Comparison of ENCODE assay signal across 8 mouse cellular contexts in genomic region chr11:69417449-69418384, GRCm38 (mm10). TPM values are rescaled to one million over a fixed set of nuclear protein-coding genes. Genes with fewer than 3 reads are reported as not detected.
DNase-seq lines count a peak whose midpoint lies in the region; ATAC-seq lines count a peak whose summit lies in the region.

No protein-coding gene starts in this region.

- peak overlapping the region; percentile 97 for H3K4me2 ChIP-seq in intestine, embryonic 16.5 days (ENCODE audit: low read depth, low read length)

- peak; percentile 96 for DNase-seq in adrenal gland, adult 8-10 months
- DNase-seq in embryo, embryonic 9.5 days (ENCODE audit: extremely low spot score), result peak; percentile 97
- peak; percentile 97 to 98 for DNase-seq in gastrocnemius, postnatal 4 days (ENCODE audit: low spot score in 2 of 2)
- peak; percentile 88 for DNase-seq in left cerebral cortex, postnatal 36 days (ENCODE audit: low spot score in 2 of 2)
- DNase-seq in mesoderm, embryonic 11.5 days (ENCODE audit: low read depth, low spot score), result peak; percentile 96
- peak; percentile 87 for DNase-seq in right cerebral cortex, postnatal 25 days

- H3K27me3 ChIP-seq in intestine, embryonic 16.5 days (replicated peaks; ENCODE audit: control insufficient read depth, insufficient read depth, low read length), result peaks cover 6% of the 10 kb centered on the region; the same call in 1 of the 2 replicates

- WGBS in intestine, embryonic 16.5 days, result 0% methylated on average over 39 of the region's 39 CpGs

- peak; percentile 57 for ATAC-seq in intestine, embryonic 16.5 days
- ATAC-seq in activated CD4-positive, CD25-positive, alpha-beta regulatory T cell, adult 4 months, result no peak

- no peaks in the 10 kb centered on the region for H3K36me3 ChIP-seq in intestine, embryonic 16.5 days (ENCODE audit: control insufficient read depth, insufficient read depth, low read length)

- H3K9me3 ChIP-seq in intestine, embryonic 16.5 days (ENCODE audit: control insufficient read depth, low read length), result no peaks in the 10 kb centered on the region

- H3K9ac ChIP-seq in intestine, embryonic 16.5 days (ENCODE audit: low read depth, low read length), result peak overlapping the region; percentile 75

- peak overlapping the region; percentile 98 for H3K27ac ChIP-seq in intestine, embryonic 16.5 days (ENCODE audit: low read length)

- H3K4me1 ChIP-seq in intestine, embryonic 16.5 days (ENCODE audit: control insufficient read depth, insufficient read depth, low read length), result peaks cover 46% of the 10 kb centered on the region

- H3K4me3 ChIP-seq in intestine, embryonic 16.5 days (ENCODE audit: low read length), result peak overlapping the region; percentile 65

- intact Hi-C loops in left cerebral cortex, postnatal 36 days (cut with DNase I), result loop anchor here (1.0 to 10.0 kb wide), 2 partner anchors 7 to 323 kb away; partner anchors contain the start of gene Per1

RNA-seq across cellular contexts. Expression of gene Kdm6b, which starts 4.2 kb away (rescaled TPM):
- total RNA-seq in adrenal gland, adult 8-10 months (2022), result 10 to 100 TPM; 20.4 to 44.2 (median 35.1) TPM
- 10 to 100 TPM; 51.2 to 59.4 TPM for total RNA-seq in gastrocnemius, postnatal 4 days (2021)
- polyA plus RNA-seq in intestine, embryonic 16.5 days (2015; fragmentation: Nextera tagmentation; extraction: Ambion mirVana), result 17.6 and 18.8 TPM in 2 replicates
- 10 to 100 TPM; 19.9 to 23.9 TPM for total RNA-seq in left cerebral cortex, postnatal 36 days (2021)
- 10 to 100 TPM; 23.6 to 28.3 TPM for polyA plus RNA-seq in activated CD4-positive, CD25-positive, alpha-beta regulatory T cell, adult 4 months (2017; shearing (Covaris generic))

RNA-seq across cellular contexts. Expression of gene Tmem88, which starts 19.7 kb away (rescaled TPM):
- total RNA-seq in adrenal gland, adult 8-10 months (2022), result 10 to 100 TPM in 2 of 4 experiments, 1 to 10 TPM in 2; 6.3 to 16.0 (median 10.4) TPM
- 10 to 100 TPM; 16.9 to 17.4 TPM for total RNA-seq in gastrocnemius, postnatal 4 days (2021)
- 30.8 and 31.0 TPM in 2 replicates for polyA plus RNA-seq in intestine, embryonic 16.5 days (2015; fragmentation: Nextera tagmentation; extraction: Ambion mirVana)
- total RNA-seq in left cerebral cortex, postnatal 36 days (2021), result 1 to 10 TPM; 2.9 to 4.7 TPM
- polyA plus RNA-seq in activated CD4-positive, CD25-positive, alpha-beta regulatory T cell, adult 4 months (2017; shearing (Covaris generic)), result under 1 TPM; 0.22 to 0.51 TPM

RNA-seq across cellular contexts. Expression of gene Cyb5d1, which starts 22.3 kb away (rescaled TPM):
- total RNA-seq in adrenal gland, adult 8-10 months (2022), result 10 to 100 TPM; 53.9 to 65.7 (median 60.5) TPM
- 10 to 100 TPM; 21.1 to 26.4 TPM for total RNA-seq in gastrocnemius, postnatal 4 days (2021)
- polyA plus RNA-seq in intestine, embryonic 16.5 days (2015; fragmentation: Nextera tagmentation; extraction: Ambion mirVana), result 22.6 and 24.0 TPM in 2 replicates
- total RNA-seq in left cerebral cortex, postnatal 36 days (2021), result 10 to 100 TPM; 36.4 to 43.1 TPM
- polyA plus RNA-seq in activated CD4-positive, CD25-positive, alpha-beta regulatory T cell, adult 4 months (2017; shearing (Covaris generic)), result 10 to 100 TPM in 1 of 2 experiments, 1 to 10 TPM in 1; 9.4 to 17.9 TPM

RNA-seq across cellular contexts. Expression of gene Naa38, which starts 22.4 kb away (rescaled TPM):
- total RNA-seq in adrenal gland, adult 8-10 months (2022), result 100 to 1,000 TPM; 138 to 160 (median 154) TPM
- 10 to 100 TPM; 63.8 to 76.3 TPM for total RNA-seq in gastrocnemius, postnatal 4 days (2021)
- 168 and 170 TPM in 2 replicates for polyA plus RNA-seq in intestine, embryonic 16.5 days (2015; fragmentation: Nextera tagmentation; extraction: Ambion mirVana)
- 100 to 1,000 TPM in 1 of 2 experiments, 10 to 100 TPM in 1; 97.9 to 108 TPM for total RNA-seq in left cerebral cortex, postnatal 36 days (2021)
- 100 to 1,000 TPM; 146 TPM for polyA plus RNA-seq in activated CD4-positive, CD25-positive, alpha-beta regulatory T cell, adult 4 months (2017; shearing (Covaris generic))

RNA-seq across cellular contexts. Expression of gene Chd3, which starts 48.5 kb away (rescaled TPM):
- total RNA-seq in adrenal gland, adult 8-10 months (2022), result 100 to 1,000 TPM in 2 of 4 experiments, 10 to 100 TPM in 2; 89.8 to 169 (median 115) TPM
- total RNA-seq in gastrocnemius, postnatal 4 days (2021), result 10 to 100 TPM; 73.0 to 80.8 TPM
- polyA plus RNA-seq in intestine, embryonic 16.5 days (2015; fragmentation: Nextera tagmentation; extraction: Ambion mirVana), result 33.4 and 35.5 TPM in 2 replicates
- total RNA-seq in left cerebral cortex, postnatal 36 days (2021), result 100 to 1,000 TPM; 421 to 443 TPM
- 10 to 100 TPM; 58.7 to 62.7 TPM for polyA plus RNA-seq in activated CD4-positive, CD25-positive, alpha-beta regulatory T cell, adult 4 months (2017; shearing (Covaris generic))
